Mouse (Mus musculus) heart, adult 2 months (tissue): ENCODE data around the gene Catsperd.

Source experiments
- CTCF ChIP-seq: fragments of 200-600 bp; IDR thresholded peaks from 2 replicates; pipeline ENCODE4 v1.8.1; 2022; ENCODE audit warnings: antibody characterized with exemption, mild to moderate bottlenecking, moderate library complexity
- POLR2A ChIP-seq: fragments of 200-500 bp; IDR thresholded peaks from 2 replicates; pipeline ENCODE4 v1.6.1; 2011; ENCODE audit warnings: mild to moderate bottlenecking, low read depth, low read length, control low read depth; ENCODE audit not compliant: insufficient read depth

- TF ChIP-seq POLR2A (no peak), CTCF (no peak)
These were observed 53.8 kb downstream of the Catsperd start for GRCm38 (mm10) chr17:56681791-56682190.
